Mouse (Mus musculus) CD4-positive, CD25-positive, alpha-beta regulatory T cell, adult 2 months (primary cell): ENCODE data around the gene Klra8.
A peak's percentile ranks its signal among the peaks of the same experiment; 100 is the strongest.
"Not testable (repeated sequence)": the region's sequence is repeated elsewhere in the genome, so short reads cannot be mapped to it uniquely, and the experiment has no call there.

Experiments
- DNase-seq: peaks from one replicate; pipeline ENCODE4 v3.0.0-alpha.2; 2012; ENCODE audit warnings: low read depth, low spot score

The Klra8 gene

DNA sequence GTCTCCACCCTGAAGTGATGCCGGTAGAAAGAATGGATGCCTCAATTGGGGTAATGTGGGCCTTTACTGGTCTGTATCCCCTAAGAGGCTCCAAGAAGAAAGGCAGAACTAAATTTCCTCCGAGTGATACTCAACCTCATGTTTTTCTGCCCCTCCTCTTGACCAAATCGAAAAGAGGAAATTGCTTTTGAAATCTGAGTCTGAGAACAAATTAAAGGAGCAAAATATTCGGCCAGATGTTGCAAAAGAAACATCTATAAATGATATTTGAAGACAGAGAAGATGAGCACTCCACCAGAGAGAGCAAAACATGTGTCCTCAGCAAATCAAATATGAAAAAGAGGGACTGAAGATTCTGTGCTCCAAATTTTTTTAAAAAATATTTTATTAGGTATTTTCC is at the start of gene Klra8:
Gene Klra8 (minus strand): TSS at position 101 of the 400 bp plus-strand sequence.
- not testable (repeated sequence) for DNase-seq

DNA sequence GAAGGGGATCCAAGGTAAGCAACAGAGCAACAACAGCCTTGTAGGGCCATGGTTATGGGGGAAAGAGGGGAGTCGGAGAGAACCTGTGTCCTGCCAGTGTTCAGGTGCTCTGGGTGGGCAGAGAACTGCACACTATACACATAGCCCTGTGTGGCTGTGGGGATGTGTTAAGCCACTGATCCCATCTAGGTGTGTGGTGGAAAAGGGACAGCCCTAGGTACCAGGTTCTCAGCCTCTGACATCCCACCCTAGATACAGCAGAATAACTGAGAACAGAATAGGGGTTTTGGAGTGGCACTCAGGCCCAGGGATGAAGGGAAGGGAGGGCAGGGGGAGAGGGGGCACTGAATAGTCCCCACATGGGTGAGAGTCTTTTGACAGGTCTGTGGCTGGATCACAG is 19.2 kb downstream of the Klra8 start:
- DNase-seq = no peak

DNA sequence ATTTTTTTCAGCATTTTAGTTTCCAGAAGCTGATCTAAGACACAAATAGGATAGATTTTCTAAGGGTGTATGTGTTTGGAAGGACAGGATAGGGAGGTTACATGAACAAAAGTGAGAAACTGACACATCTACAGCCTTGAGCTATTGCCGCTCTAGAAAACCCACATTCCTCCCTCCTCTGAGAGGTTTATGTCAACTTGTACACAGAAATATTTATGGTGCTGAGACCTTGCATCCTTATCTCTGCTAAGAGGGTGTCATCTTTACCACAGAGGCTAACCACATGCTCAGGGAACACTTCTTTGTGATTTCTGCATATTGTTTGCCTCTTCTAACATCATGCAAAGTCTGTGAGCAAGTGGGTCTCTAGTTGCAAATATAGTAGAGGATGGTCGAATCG is 27.0 kb downstream of the Klra8 start:
- DNase-seq = not testable (repeated sequence)

DNA sequence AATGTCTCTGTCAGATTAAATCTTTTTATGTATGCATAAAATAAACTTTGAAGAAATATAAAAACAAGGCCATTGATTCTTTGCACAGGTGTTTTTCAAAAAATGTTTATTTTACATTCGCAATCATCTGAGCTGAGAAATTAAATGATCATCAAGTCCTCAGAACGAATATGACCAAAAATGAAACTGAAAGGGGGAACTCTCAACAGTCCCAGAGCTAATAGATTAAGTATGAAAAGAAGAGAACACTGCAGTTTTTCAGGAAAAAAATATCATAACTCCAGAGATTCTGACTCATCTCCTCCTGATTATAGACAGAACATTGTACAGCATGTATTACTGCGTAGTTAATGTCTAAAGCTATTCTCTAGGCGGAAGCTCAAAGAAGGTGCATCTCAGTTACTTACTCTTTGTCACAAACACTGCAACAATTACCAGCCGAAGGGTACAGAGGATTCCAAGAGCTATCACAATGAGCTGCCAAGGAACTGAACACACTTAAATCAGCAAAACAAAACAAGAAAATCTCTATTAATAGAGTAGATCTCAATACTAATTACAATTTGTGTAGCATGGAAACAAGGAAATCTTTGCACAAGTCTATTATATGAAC is 37.3 kb downstream of the Klra8 start:
- DNase-seq = peak; percentile 3

DNA sequence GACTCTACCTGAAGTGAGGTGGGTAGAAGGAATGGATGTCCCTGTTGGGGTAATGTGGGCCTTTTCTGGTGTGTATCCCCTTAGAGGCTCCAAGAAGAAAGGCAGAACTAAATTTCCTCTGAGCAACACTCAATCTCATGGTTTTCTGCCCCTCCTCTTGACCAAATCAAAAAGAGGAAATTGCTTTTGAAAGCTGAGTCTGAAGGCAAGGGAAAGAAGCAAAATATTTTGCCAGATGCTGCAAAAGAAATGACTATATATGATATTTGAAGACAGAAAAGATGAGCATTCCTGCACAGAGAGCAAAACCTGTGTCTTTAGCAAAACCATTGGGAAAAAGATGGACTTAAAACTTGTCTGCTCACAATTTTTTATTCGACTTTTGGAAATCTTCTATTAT is 62.5 kb downstream of the Klra8 start, which contains the start of gene Klra4:
Gene Klra4 (minus strand): TSS at position 101 of the 400 bp plus-strand sequence.
- DNase-seq = not testable (repeated sequence)
